Mouse (Mus musculus) layer of hippocampus, adult 9-11 months (tissue): ENCODE measurements around the gene Pcyt1a.
A peak's percentile ranks its signal among the peaks of the same experiment; 100 is the strongest.

Experiments used
- DNase-seq: peaks from one replicate; pipeline ENCODE4 v3.0.0; 2022

Pcyt1a gene

DNA sequence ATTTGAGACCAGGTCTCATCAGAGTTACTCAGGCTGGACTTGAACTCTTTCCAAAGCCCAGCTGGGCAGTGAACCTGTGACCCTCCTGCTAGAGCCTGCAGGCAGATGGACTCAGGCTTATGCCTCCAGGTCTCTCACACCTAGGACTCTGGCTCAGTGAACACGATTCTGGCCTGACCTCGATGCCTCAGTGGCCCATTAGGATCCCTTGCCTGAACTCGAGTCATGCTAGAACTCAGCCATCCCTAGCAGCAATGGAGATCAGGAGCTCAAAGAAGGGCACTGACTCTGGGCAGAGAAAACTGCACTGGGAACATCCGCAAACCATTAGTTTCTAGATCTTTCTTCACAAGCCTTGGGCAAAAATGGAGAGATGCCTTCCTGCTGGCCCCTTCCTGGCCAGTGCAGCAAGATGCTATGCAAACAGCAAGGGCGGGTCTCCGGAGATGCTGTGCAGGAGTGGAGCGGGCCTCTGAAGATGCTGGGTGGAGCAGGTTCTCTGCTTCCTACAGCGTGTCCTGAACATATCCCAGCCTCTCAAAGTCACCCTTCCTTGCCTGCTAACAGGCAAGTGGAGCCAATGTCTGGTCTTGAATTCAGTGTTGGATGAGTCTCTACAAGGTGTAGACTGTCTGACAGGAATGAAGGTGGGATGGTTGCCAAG is 81.2 kb downstream of the Pcyt1a start:
- DNase-seq = no peak

DNA sequence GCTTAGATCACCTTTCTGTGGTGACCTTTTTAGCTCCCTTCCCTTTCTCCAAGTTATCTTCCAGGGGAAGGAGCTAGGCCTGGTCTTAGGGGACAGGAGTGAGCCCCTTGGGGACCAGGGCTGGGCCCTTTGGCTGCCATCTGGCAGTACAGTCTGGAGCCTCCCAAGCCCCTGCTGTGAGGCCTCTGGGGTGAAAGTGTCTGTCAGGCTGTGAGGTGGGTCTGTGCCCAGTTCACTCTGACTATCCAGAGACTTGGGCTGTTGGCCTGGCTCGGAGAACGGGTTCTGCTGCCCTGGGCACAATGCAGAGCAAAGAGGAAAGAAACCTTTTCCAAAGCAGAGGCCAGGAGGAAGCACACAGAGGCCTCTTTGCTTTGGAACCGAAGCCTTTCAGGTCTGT is 82.2 kb downstream of the Pcyt1a start:
- no peak for DNase-seq

DNA sequence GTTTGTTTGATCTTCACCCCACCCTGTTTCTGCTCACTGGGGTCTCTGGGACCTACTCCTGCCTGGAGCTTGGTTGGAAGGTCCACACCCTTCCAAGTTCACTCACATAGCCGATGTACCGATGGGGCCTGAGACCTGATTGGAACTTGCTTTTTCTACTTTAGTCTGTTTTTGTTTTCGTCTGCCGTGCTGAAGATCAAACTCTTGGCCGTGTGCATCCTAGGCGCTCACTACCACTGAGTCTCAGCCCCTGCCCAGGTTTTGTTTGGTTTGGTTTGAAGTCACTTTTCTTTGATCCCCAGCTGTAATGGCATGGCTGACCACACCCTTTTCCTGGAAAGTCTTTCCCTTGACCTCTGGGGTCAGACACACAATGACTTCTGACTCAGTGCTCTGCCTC is 82.7 kb downstream of the Pcyt1a start:
- no peak for DNase-seq

DNA sequence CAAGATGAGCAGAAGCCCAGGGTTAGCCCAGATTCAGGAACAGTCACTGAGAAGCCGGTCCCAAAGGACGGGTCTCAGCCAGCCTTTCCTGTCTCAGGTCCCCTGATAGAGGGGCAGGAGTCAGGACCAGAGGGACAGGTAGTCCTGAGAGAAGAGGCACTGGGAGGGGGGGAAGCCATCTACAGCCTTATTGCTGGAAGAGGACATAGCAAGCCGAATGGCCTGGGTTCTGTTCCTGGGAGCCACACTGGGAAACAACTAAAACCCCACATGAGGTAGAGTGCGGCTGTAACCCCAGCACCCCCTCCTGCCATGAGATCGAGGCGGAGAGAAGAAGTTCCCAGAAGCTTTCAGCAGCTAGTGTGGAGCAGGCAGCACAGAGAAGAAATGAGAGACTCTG is 83.2 kb downstream of the Pcyt1a start:
- DNase-seq = no peak

DNA sequence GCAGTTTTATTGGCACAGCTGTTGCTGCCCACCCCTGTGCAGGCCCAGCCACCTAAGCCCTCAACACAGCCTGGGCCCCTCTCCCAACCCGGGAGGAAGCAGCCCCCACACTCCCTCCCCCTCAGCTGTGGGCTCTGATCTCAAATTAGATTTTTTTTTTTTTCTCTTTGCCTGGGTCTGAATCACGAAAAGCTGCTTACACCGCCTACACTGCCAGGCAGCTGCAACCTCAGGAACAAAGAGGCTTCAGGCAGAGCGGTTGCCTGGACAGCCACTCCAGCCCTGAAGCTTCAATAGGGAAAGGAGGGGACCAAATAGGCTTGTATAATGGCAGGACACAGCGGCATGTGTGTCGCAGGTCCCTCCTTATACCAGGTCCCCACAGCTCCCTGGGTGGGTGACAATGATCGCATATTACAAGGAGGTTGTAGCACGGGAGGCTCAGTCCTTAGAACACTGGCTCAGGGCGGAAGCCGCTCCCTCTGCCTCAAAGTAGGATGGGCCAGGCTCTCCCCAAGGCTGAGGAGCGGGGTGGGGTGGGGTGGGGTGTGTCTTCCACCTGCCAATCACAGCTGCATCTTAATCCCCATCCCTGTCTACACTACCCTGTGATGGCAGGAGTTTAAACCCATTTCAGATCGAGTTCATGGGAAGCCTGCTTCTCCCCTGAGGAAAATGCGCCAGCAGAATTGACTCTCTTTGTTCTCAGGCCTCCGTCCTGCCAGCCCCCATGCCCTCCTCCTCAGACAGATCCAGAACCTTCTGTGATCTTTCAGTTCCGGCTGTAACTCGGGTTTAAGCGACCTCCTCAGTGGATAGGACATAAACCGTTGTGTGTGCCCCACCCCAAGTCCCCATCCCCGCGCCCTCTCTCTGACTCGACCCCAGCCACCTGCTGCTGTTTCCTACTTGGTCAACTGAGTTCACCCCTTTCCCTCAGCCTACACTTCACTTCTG is 85.6 kb downstream of the Pcyt1a start:
- peak; percentile 90 for DNase-seq

DNA sequence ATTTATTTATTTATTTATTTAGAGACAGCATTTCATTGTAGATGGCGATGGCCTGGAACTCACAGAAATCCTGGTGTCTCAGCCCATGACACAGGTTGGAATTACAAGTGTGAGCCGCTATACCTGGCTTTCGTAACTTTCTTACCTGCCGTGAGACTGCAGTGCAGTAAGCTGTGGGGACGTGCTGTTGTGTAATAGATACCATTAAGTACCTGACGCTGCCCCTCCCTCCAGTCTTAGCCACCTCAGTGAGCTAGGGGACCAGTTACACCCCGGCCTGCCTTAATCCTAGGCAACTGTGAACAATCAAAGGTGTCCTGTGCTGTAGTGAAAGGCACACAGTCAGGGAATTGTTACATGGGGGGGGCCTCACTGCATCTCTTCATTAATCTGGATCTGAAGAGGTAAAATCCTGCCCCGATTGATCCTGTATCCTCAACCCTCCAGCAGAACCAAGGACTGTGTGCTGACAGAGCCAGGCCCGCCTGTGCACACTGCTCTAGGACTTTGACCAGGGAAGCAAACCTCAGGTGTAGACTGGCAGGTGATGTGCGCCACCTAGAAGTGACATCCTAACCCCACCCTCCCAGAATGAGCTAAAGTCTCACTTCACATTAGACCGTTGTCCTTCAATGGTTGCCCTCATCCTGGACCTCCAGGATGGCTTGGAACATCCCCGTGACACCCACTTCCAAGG is 87.2 kb downstream of the Pcyt1a start:
- DNase-seq = no peak

DNA sequence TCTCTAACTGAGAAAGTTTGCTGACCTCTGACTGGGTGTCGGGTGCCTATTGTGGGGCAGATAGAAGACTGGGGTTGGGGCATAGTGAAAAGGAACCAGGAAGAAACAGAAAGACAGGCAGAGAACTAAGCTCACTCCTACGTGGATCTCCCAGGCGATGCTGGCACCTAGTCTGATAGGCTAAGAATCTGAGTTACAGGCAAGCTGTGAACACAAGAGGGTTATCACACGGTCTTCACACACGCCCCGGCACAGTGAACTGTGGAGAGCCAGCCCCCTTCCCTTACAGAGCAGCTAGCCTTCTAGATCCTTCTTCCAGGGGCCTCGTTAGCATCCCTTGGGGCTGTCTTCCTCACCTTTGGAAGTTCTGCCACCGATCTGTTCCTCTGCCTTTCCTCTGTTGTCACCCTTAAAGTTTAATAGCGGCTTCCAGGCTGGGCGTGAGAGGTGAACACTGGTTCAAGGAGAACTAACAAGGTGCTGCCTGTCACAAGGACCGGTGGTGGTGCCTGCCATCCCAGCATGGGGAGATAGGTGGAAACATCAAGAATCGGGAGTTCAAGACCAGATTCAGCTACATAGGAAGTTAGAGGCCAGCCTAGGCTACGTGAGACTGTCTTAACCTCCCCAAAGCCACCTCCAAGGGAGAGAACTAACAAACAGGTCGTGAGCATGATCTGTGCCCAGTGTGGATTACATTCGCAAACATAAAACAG is 89.1 kb downstream of the Pcyt1a start:
- no peak for DNase-seq

DNA sequence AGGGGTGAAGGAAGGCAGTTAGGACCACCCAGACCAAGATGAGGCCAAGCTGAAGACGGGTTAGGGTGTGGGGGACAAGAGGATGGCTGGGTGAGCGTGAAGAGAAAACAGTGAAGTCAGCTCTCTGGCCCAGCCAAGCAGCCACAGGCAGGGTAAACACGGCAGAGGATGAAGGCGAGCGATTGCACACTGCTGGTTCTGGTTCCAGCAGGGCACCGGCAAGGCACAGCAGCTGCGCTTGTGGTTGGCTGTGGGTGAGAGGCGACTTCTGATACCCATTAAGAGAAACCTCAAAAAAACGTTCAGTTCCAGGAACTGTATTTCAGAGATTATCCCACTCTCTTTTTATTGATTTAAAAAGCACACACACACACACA is 89.6 kb downstream of the Pcyt1a start:
- no peak for DNase-seq

DNA sequence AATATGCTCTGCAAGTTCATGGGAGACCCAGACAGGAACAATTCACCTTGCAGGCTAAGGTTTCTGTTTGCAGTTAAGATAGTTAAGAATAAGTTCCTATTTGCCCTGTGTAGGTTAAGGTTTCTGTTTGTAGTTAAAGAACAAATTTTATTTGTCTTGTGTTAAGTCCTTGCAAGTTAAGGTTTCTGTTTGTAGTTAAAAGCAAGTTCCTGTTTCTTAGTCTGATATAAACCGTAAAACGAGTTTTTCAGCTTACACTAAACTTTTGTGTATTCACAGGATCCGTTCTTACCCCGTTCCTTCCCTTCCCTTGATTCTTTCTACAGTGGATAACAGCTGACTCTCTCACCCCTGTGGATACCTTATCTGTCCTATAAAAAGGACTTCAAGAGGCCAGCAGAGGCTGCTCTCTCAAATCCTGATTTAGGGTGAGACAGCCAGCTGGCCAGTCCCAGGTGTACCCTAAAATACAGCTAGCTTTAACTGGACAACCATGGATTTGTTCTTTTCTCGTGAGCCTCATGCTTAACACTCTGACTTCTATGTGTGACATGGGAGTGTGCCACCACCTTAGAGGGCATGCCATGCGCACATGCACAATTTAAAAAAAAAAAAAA is 92.0 kb downstream of the Pcyt1a start:
- no peak for DNase-seq

DNA sequence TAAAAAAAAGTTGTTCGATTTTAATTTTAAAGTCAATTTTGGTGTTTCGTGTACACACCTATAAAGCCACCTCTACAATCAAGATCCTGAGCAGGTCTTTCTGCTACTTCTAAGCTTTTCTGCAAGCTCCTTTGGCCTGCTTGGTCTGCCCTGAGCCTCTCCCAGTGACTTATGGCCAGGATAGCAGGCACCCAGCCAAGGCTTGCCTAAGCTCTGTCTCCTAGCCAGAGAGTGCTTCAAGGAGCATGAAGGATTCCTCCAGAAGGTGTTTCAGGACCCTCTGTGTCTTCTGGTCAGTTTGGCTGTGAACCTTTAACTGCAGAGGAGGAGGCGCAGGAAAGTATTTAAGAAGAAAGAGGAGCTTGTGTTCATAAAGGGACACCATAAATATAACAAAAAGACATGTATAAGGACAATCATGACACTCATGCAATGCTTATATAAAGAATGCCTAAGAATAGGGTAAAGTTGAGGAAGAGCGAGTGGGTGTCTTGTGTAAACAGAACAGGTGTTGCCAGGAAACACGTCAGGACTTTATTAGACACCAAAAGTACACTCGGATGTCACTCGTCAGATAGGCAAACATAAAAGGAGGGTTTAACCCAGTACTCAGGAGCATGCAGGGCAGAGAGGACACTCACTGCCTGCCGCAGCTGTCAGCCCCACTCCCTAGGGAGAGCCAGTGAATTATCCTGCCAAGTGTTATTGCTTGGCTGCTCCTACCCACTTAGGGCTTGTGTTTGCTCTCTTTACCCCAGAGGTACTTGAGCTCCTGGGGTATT is 92.9 kb downstream of the Pcyt1a start:
- DNase-seq = no peak

DNA sequence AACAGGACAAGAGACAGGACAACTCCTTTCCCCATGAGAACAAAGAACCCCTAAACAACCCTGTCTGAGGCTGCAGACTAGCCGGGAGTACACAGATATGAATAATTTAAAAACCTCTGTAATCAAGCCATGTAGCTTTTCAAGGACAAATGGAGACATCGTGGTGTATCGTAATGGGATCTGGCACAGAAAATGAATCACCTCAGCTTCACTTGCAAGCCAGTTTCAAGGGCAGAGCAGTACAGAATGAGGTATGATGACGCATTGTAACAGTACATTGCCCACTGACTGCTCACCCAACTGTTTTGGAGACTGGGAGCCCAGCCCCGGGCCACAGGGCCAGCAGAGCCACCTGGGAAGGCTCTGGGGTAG is 93.5 kb downstream of the Pcyt1a start:
- DNase-seq = no peak
